Mouse (Mus musculus) intestine, embryonic 15.5 days (tissue): ENCODE measurements around the gene Cryz. TPM values are rescaled to one million over a fixed set of nuclear protein-coding genes. Genes with fewer than 3 reads are reported as not detected.

Source experiments
- ATAC-seq: fragments of 200-750 bp; cut with Nextera tagmentation; 2 replicates; pipeline ENCODE4 v1.8.0; 2017; ENCODE audit warnings: moderate TSS enrichment, moderate library complexity
- H3K27ac ChIP-seq: fragments of 300-500 bp; sonication (generic); 2 replicates; pipeline ENCODE4 v1.5.1; 2015; ENCODE audit warnings: mild to moderate bottlenecking, inconsistent platforms
- H3K27me3 ChIP-seq: fragments of 300-500 bp; sonication (generic); replicated peaks from 2 replicates; pipeline ENCODE4 v1.6.1; 2015; ENCODE audit warnings: inconsistent platforms
- H3K36me3 ChIP-seq: fragments of 300-500 bp; sonication (generic); 2 replicates; pipeline ENCODE4 v1.6.1; 2015; ENCODE audit warnings: inconsistent platforms
- H3K4me1 ChIP-seq: fragments of 300-500 bp; sonication (generic); replicated peaks from 2 replicates; pipeline ENCODE4 v1.6.1; 2015; ENCODE audit warnings: inconsistent platforms
- H3K4me2 ChIP-seq: fragments of 300-500 bp; sonication (generic); replicated peaks from 2 replicates; pipeline ENCODE4 v1.6.1; 2015; ENCODE audit warnings: mild to moderate bottlenecking, inconsistent platforms
- H3K4me3 ChIP-seq: fragments of 300-500 bp; sonication (generic); replicated peaks from 2 replicates; pipeline ENCODE4 v1.5.1; 2015; ENCODE audit warnings: inconsistent platforms
- H3K9ac ChIP-seq: fragments of 300-500 bp; sonication (generic); 2 replicates; pipeline ENCODE4 v1.6.1; 2015; ENCODE audit warnings: inconsistent platforms
- H3K9me3 ChIP-seq: fragments of 300-500 bp; sonication (generic); 2 replicates; pipeline ENCODE4 v1.6.1; 2016; ENCODE audit warnings: inconsistent platforms
- WGBS: fragments of 180-500 bp; shearing (Covaris S2); methylation state at CpG from one replicate; pipeline ENCODE4 v1.1.7; 2015; 5-methylcytosine and 5-hydroxymethylcytosine counted together
- polyA plus RNA-seq: library from polyadenylated mRNA; unstranded; fragments of >200 nt; fragmentation: Nextera tagmentation; extraction: Ambion mirVana; gene quantifications from 2 replicates; pipeline ENCODE4 v1.2.1, GENCODE M21; 2015

Cryz gene
- polyA plus RNA-seq, 1 experiment from 2014 or later, result 29.7 TPM

DNA sequence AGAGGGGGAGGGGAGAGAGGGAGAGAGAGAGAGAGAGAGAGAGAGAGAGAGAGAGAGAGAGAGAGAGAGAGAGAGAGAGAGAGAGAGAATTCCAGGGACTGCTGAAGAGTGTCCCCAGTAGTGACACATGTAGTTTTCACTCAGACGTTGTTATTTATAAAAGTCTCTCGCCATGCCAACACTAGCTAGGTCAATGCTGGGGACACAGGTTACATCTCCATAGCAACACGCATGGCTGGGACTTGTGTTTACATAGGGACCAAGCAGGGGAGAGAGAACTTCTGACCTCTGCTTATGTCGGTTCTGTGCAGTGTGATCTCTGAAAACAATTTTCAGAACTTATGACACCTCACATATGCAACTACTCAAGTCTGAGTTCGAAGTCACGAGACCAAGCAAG is 57.8 kb downstream of the Cryz start:
- no peak for ATAC-seq
- no peaks in the 10 kb centered on the region for H3K27me3 ChIP-seq
- no peak overlapping the region for H3K4me2 ChIP-seq
- no peaks in the 10 kb centered on the region for H3K36me3 ChIP-seq
- WGBS, result 33% methylated on average over 6 of the region's 6 CpGs
- H3K27ac ChIP-seq, result no peak overlapping the region
- no peaks in the 10 kb centered on the region for H3K4me1 ChIP-seq
- H3K9ac ChIP-seq, result no peak overlapping the region
- no peak overlapping the region for H3K4me3 ChIP-seq
- H3K9me3 ChIP-seq, result no peaks in the 10 kb centered on the region

DNA sequence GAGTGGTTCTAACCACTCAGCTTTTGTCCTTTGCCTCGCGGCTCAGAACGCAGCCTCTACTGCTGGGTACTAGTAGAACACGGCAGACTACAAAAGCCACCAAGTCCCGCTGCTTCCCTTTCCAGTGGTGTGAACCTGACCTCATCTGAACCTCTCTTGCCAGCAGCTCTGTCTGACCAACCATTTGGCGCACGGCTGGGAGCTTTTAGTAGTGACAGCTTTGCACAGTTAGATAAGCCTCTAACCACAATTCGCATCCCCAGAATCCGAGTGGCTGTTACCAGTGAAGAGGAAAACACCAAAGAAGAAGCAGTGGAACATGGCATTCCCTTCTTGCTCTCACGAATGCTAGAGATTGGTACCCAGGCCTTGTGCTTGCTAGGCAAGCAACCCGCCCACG is 58.4 kb downstream of the Cryz start:
- Histone ChIP-seq H3K27ac (no peak overlapping the region), H3K4me2 (no peak overlapping the region), H3K4me1 (no peaks in the 10 kb centered on the region), H3K27me3 (no peaks in the 10 kb centered on the region), H3K4me3 (no peak overlapping the region), H3K36me3 (no peaks in the 10 kb centered on the region), H3K9ac (no peak overlapping the region), H3K9me3 (no peaks in the 10 kb centered on the region)
- no peak for ATAC-seq
- 76% methylated on average over 12 of the region's 12 CpGs for WGBS

DNA sequence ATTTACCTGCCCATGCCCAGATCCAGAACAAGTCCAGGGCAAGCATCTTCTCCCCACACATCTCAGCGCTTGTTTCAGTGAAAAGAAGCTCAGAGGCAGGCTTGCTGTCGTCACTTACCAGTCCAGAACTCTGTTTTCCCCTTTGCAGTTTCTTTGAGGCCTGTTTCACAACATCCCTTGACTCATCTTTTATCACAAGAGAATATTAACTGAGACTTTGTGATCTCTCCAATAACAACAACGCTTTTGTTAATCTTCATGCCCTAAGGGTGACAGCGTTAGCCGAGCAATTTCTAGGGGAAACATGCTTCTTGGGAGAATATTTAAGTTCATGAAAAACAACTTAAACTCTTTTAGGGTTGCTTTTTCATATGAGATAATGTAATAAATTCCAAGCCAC is 59.2 kb downstream of the Cryz start:
- no peaks in the 10 kb centered on the region for H3K27me3 ChIP-seq
- H3K27ac ChIP-seq, result no peak overlapping the region
- WGBS, result 86% methylated on average over 5 of the region's 5 CpGs
- H3K9me3 ChIP-seq, result no peaks in the 10 kb centered on the region
- no peak overlapping the region for H3K9ac ChIP-seq
- H3K4me1 ChIP-seq, result no peaks in the 10 kb centered on the region
- no peak for ATAC-seq
- H3K4me2 ChIP-seq, result no peak overlapping the region
- H3K4me3 ChIP-seq, result no peak overlapping the region
- H3K36me3 ChIP-seq, result no peaks in the 10 kb centered on the region

DNA sequence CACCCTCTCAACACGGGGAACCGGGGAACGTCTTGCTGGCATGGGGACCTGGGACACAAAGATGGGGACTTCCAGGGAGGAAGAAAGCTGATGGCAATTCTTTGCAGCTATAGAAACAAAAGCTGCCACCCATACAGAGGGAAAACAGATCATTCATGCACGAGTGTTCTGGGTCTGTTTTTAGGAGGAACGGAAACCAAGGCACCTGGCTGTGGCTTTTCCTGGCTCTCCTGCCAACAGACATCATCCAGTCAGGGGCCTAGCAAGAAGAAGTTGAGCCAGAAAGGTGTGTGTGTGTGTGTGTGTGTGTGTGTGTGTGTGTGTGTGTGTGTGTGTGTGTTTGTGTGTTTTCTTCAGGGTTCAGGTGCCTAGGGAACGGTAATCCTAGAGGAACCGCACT is 67.0 kb downstream of the Cryz start, which contains the start of gene Erich3:
TSS of gene Erich3 (plus strand) at position 315 of the 400 bp plus-strand sequence.
- Histone ChIP-seq H3K4me3 (peak within 1 kb of the TSS; percentile 30), H3K4me2 (peak within 1 kb of the TSS; percentile 66), H3K27ac (no peak within 1 kb of the TSS), H3K27me3 (peaks cover 12% of the 10 kb centered on the region; the same call in 1 of the 2 replicates), H3K9ac (no peak within 1 kb of the TSS), H3K4me1 (0 out of 2 replicates have a peak, but pooled peaks cover 5% of the 10 kb centered on the region), H3K36me3 (no peaks in the 10 kb centered on the region), H3K9me3 (no peaks in the 10 kb centered on the region)
- WGBS, result 36% methylated on average over 7 of the region's 7 CpGs
- no peak for ATAC-seq

DNA sequence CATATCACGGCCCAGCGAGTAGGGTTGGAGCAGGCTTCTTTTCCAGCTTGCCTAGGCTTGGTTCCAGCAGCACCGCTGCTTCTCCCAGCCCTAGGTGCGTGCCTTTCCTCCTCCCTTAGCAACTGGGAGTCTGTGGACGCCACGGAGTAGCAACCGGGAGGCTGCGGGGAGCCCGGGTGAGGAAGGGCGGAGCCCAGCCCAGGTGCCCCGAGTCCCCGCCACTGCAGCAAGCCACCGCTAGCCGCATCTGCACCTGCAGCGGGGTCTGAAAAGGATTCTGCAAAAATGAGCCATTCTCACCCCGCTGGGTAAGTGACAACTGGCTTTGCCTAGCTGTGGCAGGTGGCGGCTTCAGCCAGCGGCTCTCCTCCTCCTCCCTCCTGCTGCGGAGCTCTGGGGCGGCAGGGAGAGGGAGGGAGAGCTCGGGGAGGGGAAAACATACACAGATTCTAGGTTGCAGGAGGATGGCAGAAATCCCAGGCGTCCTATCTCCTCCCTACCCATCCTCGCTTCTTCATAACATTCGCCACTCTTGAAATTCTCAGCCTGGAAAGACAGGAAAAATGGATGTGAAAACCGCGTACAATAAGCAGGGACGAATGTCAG is 67.6 kb downstream of the Cryz start:
- no peaks in the 10 kb centered on the region for H3K9me3 ChIP-seq
- peak; percentile 81 for ATAC-seq
- 0 out of 2 replicates have a peak, but pooled peaks cover 5% of the 10 kb centered on the region for H3K4me1 ChIP-seq
- peak overlapping the region; percentile 30 for H3K4me3 ChIP-seq
- H3K27me3 ChIP-seq, result peaks cover 12% of the 10 kb centered on the region; the same call in 1 of the 2 replicates
- no peaks in the 10 kb centered on the region for H3K36me3 ChIP-seq
- 2% methylated on average over 25 of the region's 27 CpGs for WGBS
- peak overlapping the region; percentile 66 for H3K4me2 ChIP-seq
- H3K27ac ChIP-seq, result no peak overlapping the region
- no peak overlapping the region for H3K9ac ChIP-seq

DNA sequence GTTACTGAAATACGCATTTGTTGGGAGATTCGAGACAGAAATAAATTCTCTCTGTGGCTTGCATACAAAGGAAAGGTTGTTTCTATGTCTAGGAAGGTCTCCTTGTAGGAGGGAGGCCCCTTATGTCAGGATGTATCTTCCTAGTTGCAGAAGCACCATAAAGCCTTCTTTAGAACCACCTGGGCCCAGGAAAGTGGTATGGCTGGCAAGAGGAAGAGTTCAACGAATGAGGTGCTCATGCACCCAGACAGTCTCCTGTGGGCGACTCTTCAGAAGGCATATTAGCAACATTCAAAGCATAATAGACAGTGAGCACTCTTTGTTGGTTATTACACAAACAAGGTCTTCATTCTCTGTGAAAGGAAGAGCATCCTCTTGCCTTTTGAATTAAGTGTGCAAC is 68.1 kb downstream of the Cryz start:
- Histone ChIP-seq H3K36me3 (no peaks in the 10 kb centered on the region), H3K27ac (no peak overlapping the region), H3K9me3 (no peaks in the 10 kb centered on the region), H3K9ac (no peak overlapping the region), H3K4me1 (0 out of 2 replicates have a peak, but pooled peaks cover 5% of the 10 kb centered on the region), H3K4me3 (no peak overlapping the region), H3K4me2 (no peak overlapping the region), H3K27me3 (peaks cover 12% of the 10 kb centered on the region; the same call in 1 of the 2 replicates)
- WGBS, result 32% methylated on average over 4 of the region's 4 CpGs
- ATAC-seq, result no peak

DNA sequence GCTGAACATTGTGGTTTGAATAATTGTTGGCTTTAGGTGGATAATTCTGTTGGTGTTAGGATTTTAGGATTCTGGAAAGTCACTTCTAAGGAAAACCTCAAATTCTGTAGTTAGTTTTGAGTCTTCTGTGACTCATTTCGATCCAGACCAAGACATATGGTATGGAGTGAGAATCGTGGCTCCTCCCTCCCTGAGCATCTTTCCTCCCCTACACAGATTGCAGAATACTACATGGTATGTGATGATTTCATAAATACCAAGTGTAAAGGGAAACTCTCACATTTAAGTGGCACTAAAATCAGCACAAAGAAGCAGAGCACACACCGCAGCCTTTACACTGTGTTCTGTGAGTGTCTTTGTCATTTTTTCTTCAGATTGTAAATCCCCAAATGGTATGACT is 72.0 kb downstream of the Cryz start:
- no peak for ATAC-seq
- 82% methylated on average over 3 of the region's 3 CpGs for WGBS
- no peak overlapping the region for H3K9ac ChIP-seq
- H3K4me1 ChIP-seq, result 0 out of 2 replicates have a peak, but pooled peaks cover 7% of the 10 kb centered on the region
- H3K4me2 ChIP-seq, result no peak overlapping the region
- no peak overlapping the region for H3K27ac ChIP-seq
- H3K36me3 ChIP-seq, result no peaks in the 10 kb centered on the region
- no peak overlapping the region for H3K4me3 ChIP-seq
- 0 out of 2 replicates have a peak, but pooled peaks cover 7% of the 10 kb centered on the region for H3K27me3 ChIP-seq
- H3K9me3 ChIP-seq, result no peaks in the 10 kb centered on the region

DNA sequence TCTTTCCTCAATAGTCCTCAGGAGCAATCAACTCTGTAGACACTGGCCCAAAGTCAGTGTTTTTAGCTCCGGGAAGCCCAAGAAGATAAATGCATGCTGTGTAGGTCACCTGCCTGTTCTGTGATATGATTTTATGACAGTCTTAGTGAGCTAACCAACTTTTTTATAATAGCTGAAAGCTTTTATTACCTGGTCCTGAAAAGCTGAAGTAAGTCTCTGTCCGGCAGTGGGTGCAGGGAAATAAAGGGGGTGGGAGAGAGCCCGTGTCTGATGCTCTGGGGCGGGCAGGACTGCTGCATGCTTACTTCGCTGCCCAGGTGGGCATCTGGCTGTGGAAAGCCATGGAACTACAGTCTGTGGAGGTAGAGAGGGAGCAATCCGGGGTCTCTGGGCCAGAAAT is 74.1 kb downstream of the Cryz start:
- no peak overlapping the region for H3K4me3 ChIP-seq
- WGBS, result 71% methylated on average over 6 of the region's 6 CpGs
- 0 out of 2 replicates have a peak, but pooled peaks cover 2% of the 10 kb centered on the region for H3K4me1 ChIP-seq
- H3K9me3 ChIP-seq, result no peaks in the 10 kb centered on the region
- ATAC-seq, result peak; percentile 63
- H3K27me3 ChIP-seq, result no peaks in the 10 kb centered on the region
- H3K9ac ChIP-seq, result no peak overlapping the region
- no peak overlapping the region for H3K27ac ChIP-seq
- no peak overlapping the region; the same call in 1 of the 2 replicates for H3K4me2 ChIP-seq
- H3K36me3 ChIP-seq, result no peaks in the 10 kb centered on the region

DNA sequence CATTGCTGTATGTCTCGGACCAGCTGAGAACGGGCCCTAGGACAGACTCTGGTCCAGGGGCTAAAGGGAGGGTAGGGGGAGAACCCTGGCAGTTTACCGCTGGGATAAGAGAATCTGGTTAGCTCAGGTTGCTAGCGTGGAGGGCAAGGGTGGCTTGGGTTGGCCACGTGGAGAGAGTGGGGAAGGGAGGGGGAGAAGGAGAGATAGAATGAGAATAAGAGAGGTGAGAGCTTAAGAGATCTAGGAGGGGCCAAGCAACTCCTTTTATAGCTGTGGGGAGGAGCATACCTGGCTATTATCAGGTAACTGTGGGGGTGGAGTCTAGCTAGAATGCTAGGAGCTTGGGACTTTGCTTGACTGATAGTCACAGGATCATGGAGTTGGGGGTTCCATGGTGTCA is 74.5 kb downstream of the Cryz start:
- no peaks in the 10 kb centered on the region for H3K36me3 ChIP-seq
- WGBS, result 68% methylated on average over 5 of the region's 5 CpGs
- no peak overlapping the region; the same call in 1 of the 2 replicates for H3K4me2 ChIP-seq
- peak; percentile 84 for ATAC-seq
- 0 out of 2 replicates have a peak, but pooled peaks cover 2% of the 10 kb centered on the region for H3K4me1 ChIP-seq
- H3K9ac ChIP-seq, result no peak overlapping the region
- no peaks in the 10 kb centered on the region for H3K9me3 ChIP-seq
- no peak overlapping the region for H3K27ac ChIP-seq
- no peaks in the 10 kb centered on the region for H3K27me3 ChIP-seq
- H3K4me3 ChIP-seq, result no peak overlapping the region

Other genes starting within 250 kb of the Cryz start
- 10.9 and 11.4 TPM in 2 replicates for gene Tyw3, start 393 bp downstream of the Cryz start, polyA plus RNA-seq
- 0.20 TPM in 2 replicates for gene Erich3, start 67.1 kb downstream of the Cryz start, polyA plus RNA-seq